Mouse (Mus musculus) bone marrow, adult 2 months (tissue): ENCODE data around the gene Klhl40. TPM values are rescaled to one million over a fixed set of nuclear protein-coding genes. Genes with fewer than 3 reads are reported as not detected.

Experiments
- H3K27ac ChIP-seq: fragments of 200-500 bp; 2 replicates; pipeline ENCODE4 v1.5.1; 2012; ENCODE audit warnings: low read depth, mild to moderate bottlenecking, control low read depth, inconsistent platforms, low read length; ENCODE audit not compliant: control insufficient read depth, poor library complexity, insufficient read depth
- H3K4me1 ChIP-seq: fragments of 200-500 bp; 2 replicates; pipeline ENCODE4 v1.6.1; 2011; ENCODE audit warnings: low read length; ENCODE audit not compliant: control insufficient read depth, insufficient read depth
- H3K4me3 ChIP-seq: fragments of 200-500 bp; replicated peaks from 2 replicates; pipeline ENCODE3; 2011; ENCODE audit warnings: mild to moderate bottlenecking, low read depth, low read length, control low read depth; ENCODE audit not compliant: control insufficient read depth
- CTCF ChIP-seq: fragments of 200-500 bp; IDR thresholded peaks from 2 replicates; pipeline ENCODE4 v1.5.1; 2011; ENCODE audit warnings: low read length, control low read depth; ENCODE audit not compliant: control insufficient read depth, insufficient read depth
- POLR2A ChIP-seq: fragments of 200-500 bp; IDR thresholded peaks from 2 replicates; pipeline ENCODE4 v1.6.1; 2011; ENCODE audit warnings: low read depth, mild to moderate bottlenecking, control low read depth, low read length, borderline replicate concordance; ENCODE audit not compliant: control insufficient read depth
- WGBS: fragments of 180-500 bp; shearing (Covaris S2); methylation state at CpG from one replicate; pipeline ENCODE4 v1.1.7; 2018; 5-methylcytosine and 5-hydroxymethylcytosine counted together
- polyA plus RNA-seq: library from polyadenylated mRNA; stranded (reverse); fragments of >200 nt; gene quantifications from 2 replicates; pipeline ENCODE4 v1.2.4, GENCODE M21; 2011; ENCODE audit warnings: low replicate concordance; ENCODE audit not compliant: missing spikeins, insufficient read depth, insufficient read length

The Klhl40 gene
- polyA plus RNA-seq, result 0.62 and 1.1 TPM in 2 replicates

DNA sequence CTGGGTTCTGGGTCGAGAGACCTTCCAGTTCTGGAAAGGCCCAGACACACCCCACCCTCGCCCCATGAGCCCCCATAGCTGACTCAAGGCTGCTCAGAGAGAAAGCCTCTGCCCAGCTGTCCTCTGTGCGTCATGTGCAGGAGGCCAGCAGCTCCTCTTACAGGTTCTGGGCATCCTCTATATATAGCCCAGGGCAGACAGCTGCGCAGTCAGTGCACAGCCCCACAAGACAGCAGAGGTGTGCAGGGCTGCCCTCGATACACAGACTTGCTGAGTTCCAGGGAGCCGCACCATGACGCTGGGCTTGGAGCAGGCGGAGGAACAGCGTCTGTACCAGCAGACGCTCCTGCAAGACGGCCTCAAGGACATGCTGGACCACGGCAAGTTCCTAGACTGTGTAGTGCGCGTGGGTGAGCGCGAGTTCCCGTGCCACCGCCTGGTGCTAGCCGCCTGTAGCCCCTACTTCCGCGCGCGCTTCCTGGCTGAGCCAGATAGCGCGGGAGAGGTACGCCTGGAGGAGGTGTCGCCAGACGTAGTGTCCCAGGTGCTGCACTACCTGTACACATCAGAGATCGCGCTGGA lies at the start of gene Klhl40:
TSS of gene Klhl40 (plus strand) at position 124 of the 582 bp plus-strand sequence.
- TF ChIP-seq POLR2A (no peak), CTCF (no peak)
- WGBS, result 13% methylated on average over 30 of the region's 30 CpGs
- no peak within 1 kb of the TSS for H3K4me3 ChIP-seq
- no peaks in the 10 kb centered on the region; the same call in 1 of the 2 replicates for H3K4me1 ChIP-seq
- H3K27ac ChIP-seq, result no peak within 1 kb of the TSS

DNA sequence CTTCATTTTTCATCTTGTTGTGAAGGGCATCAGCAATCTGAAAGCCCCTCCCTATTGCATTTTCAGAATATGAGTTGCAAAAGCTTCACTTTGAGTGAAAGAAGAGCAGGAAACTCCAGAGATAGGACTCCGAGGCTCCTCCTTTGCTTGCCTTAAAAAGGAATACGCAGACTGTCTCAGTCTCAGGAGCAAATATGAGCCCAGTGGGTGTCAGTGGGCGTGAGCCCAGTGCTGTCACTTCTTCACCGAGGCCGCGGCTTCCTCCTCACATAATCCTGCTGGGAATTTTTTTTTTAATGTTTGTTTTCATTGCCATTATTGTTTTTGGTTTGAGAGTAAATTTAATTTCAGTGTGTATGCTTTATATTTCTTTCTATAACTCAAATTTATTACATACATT lies 36.9 kb upstream of the Klhl40 start:
- whole genome bisulfite sequencing, result 92% methylated on average over 6 of the region's 6 CpGs

GRCm38 (mm10) chr9:121741168-121741567 lies 36.2 kb upstream of the Klhl40 start:
- Histone ChIP-seq H3K27ac (no peak overlapping the region), H3K4me1 (no peaks in the 10 kb centered on the region), H3K4me3 (no peak overlapping the region)
- no peak for TF ChIP-seq POLR2A
- no peak for TF ChIP-seq CTCF
- 90% methylated on average over 3 of the region's 3 CpGs for WGBS

More for the DNA sequence above, 36.9 kb upstream of the Klhl40 start:
- H3K27ac ChIP-seq, result no peak overlapping the region
- TF ChIP-seq POLR2A (no peak), CTCF (no peak)
- no peak overlapping the region for H3K4me3 ChIP-seq
- no peaks in the 10 kb centered on the region for H3K4me1 ChIP-seq

- TF ChIP-seq POLR2A (no peak), CTCF (no peak)
- H3K4me1 ChIP-seq, result no peaks in the 10 kb centered on the region
- WGBS, result 37% methylated on average over 8 of the region's 8 CpGs
- no peak overlapping the region for H3K27ac ChIP-seq
- no peak overlapping the region for H3K4me3 ChIP-seq
These were observed 33.4 kb upstream of the Klhl40 start for GRCm38 (mm10) chr9:121744051-121744450.

DNA sequence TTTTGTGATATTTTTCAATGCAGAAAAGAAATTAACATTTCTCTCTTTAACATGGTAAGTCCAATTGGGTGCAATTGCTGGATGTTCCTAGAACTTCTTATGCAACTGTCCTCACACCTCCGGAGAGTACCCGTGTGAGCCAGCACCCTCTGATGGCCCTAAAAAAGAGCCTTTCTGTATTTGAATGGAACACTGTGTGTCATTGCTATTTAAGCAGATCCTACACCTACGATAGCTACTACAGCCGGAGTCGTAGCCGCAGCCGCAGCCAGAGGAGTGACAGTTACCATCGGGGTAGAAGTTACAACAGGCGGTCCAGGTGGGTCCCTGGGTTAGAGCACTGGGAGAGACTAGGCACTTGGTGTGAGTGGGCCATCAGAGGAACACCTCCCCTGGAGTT lies 24.6 kb upstream of the Klhl40 start:
- Histone ChIP-seq H3K4me1 (no peaks in the 10 kb centered on the region), H3K27ac (no peak overlapping the region), H3K4me3 (no peak overlapping the region)
- 96% methylated on average over 9 of the region's 9 CpGs for WGBS
- no peak for TF ChIP-seq POLR2A
- no peak for TF ChIP-seq CTCF

DNA sequence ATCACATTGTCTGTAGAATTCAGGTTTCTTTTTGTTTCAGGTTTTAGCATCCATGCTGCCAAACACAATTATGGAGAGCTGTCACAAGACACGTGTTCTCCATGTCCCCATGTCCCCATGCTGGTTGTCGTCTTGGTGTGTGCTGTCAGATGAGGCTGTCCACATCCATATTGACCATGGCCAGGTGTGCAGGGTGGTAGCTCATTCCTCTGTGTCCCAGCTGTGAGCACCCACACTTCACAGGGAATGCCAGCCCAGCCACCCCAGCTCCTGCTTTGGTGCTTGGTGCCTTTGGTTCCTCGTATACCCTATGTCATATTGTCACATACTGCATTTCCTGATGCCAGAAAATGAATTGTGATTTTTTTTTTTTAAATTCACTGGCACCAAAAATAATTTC lies 22.8 kb upstream of the Klhl40 start:
- TF ChIP-seq CTCF (no peak), POLR2A (no peak)
- H3K4me3 ChIP-seq, result no peak overlapping the region
- H3K4me1 ChIP-seq, result no peaks in the 10 kb centered on the region
- no peak overlapping the region for H3K27ac ChIP-seq
- 89% methylated on average over 3 of the region's 3 CpGs for WGBS

GRCm38 (mm10) chr9:121756785-121757184 lies 20.6 kb upstream of the Klhl40 start:
- Histone ChIP-seq H3K27ac (no peak overlapping the region), H3K4me3 (no peak overlapping the region), H3K4me1 (no peaks in the 10 kb centered on the region)
- TF ChIP-seq POLR2A (no peak), CTCF (no peak)
- 78% methylated on average over 3 of the region's 3 CpGs for WGBS

- H3K27ac ChIP-seq, result no peak overlapping the region
- no peaks in the 10 kb centered on the region for H3K4me1 ChIP-seq
- H3K4me3 ChIP-seq, result no peak overlapping the region
- WGBS, result 4% methylated on average over 3 of the region's 3 CpGs
- TF ChIP-seq POLR2A (no peak), CTCF (no peak)
These were observed 20.0 kb upstream of the Klhl40 start for GRCm38 (mm10) chr9:121757432-121757831.

- 65% methylated on average over 10 of the region's 10 CpGs for WGBS
- no peak overlapping the region for H3K27ac ChIP-seq
- H3K4me3 ChIP-seq, result no peak overlapping the region
- TF ChIP-seq POLR2A (no peak), CTCF (no peak)
- H3K4me1 ChIP-seq, result no peaks in the 10 kb centered on the region
These were observed 19.3 kb upstream of the Klhl40 start for GRCm38 (mm10) chr9:121757835-121758814.
